Mouse (Mus musculus): ENCODE data around the gene Fat3. TPM values are rescaled to one million over a fixed set of nuclear protein-coding genes. Genes with fewer than 3 reads are reported as not detected.

Gene Fat3
- polyA plus RNA-seq, 1 experiment from 2014 or later: 0.44 TPM

DNA sequence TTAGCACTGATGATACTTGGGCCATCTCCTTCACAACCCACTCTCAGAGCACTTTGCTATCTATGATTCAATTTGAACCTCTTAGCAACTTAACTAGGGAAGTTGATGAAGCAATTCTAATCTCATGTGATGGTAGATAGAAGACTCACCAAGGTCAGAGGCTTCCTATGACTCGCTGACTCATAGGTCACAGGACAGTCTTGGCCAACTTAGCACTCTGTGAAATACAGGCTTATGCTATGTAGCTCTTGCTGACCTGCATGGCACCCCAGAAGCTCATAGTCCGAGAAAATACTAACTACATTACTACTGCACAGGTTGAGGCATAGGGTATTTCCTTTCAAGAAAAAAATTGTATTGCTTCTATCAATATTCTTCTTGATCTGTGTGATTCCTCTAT lies 454.4 kb downstream of the Fat3 start:
- ATAC-seq: peak; percentile 85
- H3K27me3 ChIP-seq (replicated peaks; ENCODE audit: control insufficient read depth, insufficient read depth, low read length): no peaks in the 10 kb centered on the region
- no peaks in the 10 kb centered on the region for H3K4me1 ChIP-seq (ENCODE audit: control insufficient read depth, insufficient read depth, low read length)
- no peaks in the 10 kb centered on the region for H3K36me3 ChIP-seq (ENCODE audit: control insufficient read depth, insufficient read depth, low read length)
- H3K4me3 ChIP-seq (ENCODE audit: low read length): no peak overlapping the region
- no peak overlapping the region for H3K27ac ChIP-seq (ENCODE audit: low read length)
- H3K9ac ChIP-seq (ENCODE audit: low read depth, low read length): no peak overlapping the region
- no peak overlapping the region for H3K4me2 ChIP-seq (ENCODE audit: low read depth, low read length)
- no peaks in the 10 kb centered on the region for H3K9me3 ChIP-seq (ENCODE audit: control insufficient read depth, low read length)
- WGBS: 81% methylated on average over 2 of the region's 2 CpGs

DNA sequence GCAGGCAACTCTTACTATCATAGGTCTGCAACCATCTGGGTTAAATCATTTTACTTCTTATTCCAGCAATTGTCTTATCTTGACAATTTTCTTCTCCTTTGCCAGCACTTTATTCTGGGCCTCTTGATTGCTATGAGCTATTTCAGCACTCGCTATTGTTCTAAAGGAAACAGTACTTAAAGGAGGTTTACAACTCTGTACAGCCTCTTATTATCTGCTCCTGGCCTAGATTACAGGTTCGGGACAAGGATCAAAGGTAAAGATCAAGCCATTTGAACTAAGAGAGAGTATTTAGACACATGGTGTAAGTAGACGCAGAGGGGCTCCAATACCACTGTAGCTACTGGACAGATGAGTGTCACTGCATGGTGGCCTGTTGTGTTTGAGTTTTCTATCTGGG lies 463.7 kb downstream of the Fat3 start:
- Histone ChIP-seq H3K9me3 (ENCODE audit: control insufficient read depth, low read length) (no peaks in the 10 kb centered on the region), H3K4me3 (ENCODE audit: low read length) (no peak overlapping the region), H3K27ac (ENCODE audit: low read length) (no peak overlapping the region), H3K27me3 (replicated peaks; ENCODE audit: control insufficient read depth, insufficient read depth, low read length) (no peaks in the 10 kb centered on the region), H3K36me3 (ENCODE audit: control insufficient read depth, insufficient read depth, low read length) (no peaks in the 10 kb centered on the region), H3K4me1 (ENCODE audit: control insufficient read depth, insufficient read depth, low read length) (no peaks in the 10 kb centered on the region), H3K4me2 (ENCODE audit: low read depth, low read length) (no peak overlapping the region), H3K9ac (ENCODE audit: low read depth, low read length) (no peak overlapping the region)
- WGBS: 52% methylated on average over 3 of the region's 3 CpGs
- ATAC-seq: peak; percentile 91

DNA sequence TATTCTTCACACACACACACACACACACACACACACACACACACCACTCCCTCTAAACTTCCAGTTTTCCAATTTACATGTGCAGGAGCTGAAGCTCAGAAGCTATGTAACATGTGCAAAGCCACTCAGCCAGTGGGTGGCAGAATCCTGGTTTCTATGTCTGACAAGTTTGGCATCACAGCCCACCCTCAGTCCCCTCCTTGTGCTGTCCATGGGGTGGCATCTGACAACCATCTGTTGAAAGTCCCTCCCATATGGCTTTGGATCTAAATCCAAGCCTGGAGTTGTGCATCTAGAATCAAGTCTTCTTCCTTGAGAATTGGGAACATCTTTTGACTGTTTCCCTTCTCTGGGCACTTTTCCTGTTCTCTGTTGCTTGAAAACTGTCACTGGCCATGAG lies 464.7 kb downstream of the Fat3 start:
- Histone ChIP-seq H3K27ac (ENCODE audit: low read length) (no peak overlapping the region), H3K9ac (ENCODE audit: low read depth, low read length) (no peak overlapping the region)
- ATAC-seq: no peak

DNA sequence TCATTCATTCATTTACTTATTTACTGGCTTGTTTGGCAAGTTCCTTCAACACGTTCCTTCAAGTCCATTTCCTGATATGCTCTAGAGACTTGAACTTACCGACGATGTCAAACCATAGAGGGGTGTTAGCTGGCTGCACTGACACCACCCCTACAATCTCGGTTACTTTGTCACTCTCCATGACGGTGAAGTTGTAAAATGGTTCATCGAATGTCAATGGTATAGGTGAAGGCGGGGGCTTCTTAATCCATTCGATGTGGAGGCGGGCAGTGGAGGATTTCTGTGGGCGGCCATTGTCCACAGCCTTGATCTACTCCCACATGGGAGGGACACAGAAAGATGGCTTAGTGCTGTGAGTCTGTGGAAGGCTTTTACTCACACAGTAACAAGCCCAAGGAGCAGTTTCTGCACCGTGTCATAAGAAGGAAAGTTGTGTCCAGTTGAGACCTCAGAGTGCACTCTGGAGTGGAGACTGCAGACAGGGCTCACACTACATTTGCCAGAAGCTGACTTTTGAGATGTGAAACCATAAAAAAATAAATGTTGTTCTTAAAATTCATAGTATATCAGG lies 471.3 kb downstream of the Fat3 start:
- 89% methylated on average over 11 of the region's 11 CpGs for WGBS
- Histone ChIP-seq H3K36me3 (ENCODE audit: control insufficient read depth, insufficient read depth, low read length) (no peaks in the 10 kb centered on the region), H3K9me3 (ENCODE audit: control insufficient read depth, low read length) (no peaks in the 10 kb centered on the region), H3K27ac (ENCODE audit: low read length) (no peak overlapping the region), H3K4me1 (ENCODE audit: control insufficient read depth, insufficient read depth, low read length) (no peaks in the 10 kb centered on the region), H3K27me3 (replicated peaks; ENCODE audit: control insufficient read depth, insufficient read depth, low read length) (no peaks in the 10 kb centered on the region), H3K4me3 (ENCODE audit: low read length) (no peak overlapping the region), H3K9ac (ENCODE audit: low read depth, low read length) (no peak overlapping the region), H3K4me2 (ENCODE audit: low read depth, low read length) (no peak overlapping the region)
- no peak for ATAC-seq

More for the DNA sequence above, 464.7 kb downstream of the Fat3 start:
- no peaks in the 10 kb centered on the region for H3K4me1 ChIP-seq (ENCODE audit: control insufficient read depth, insufficient read depth, low read length)
- H3K27me3 ChIP-seq (replicated peaks; ENCODE audit: control insufficient read depth, insufficient read depth, low read length): no peaks in the 10 kb centered on the region
- no peaks in the 10 kb centered on the region for H3K36me3 ChIP-seq (ENCODE audit: control insufficient read depth, insufficient read depth, low read length)
- no peaks in the 10 kb centered on the region for H3K9me3 ChIP-seq (ENCODE audit: control insufficient read depth, low read length)
- H3K4me2 ChIP-seq (ENCODE audit: low read depth, low read length): no peak overlapping the region
- no peak overlapping the region for H3K4me3 ChIP-seq (ENCODE audit: low read length)

DNA sequence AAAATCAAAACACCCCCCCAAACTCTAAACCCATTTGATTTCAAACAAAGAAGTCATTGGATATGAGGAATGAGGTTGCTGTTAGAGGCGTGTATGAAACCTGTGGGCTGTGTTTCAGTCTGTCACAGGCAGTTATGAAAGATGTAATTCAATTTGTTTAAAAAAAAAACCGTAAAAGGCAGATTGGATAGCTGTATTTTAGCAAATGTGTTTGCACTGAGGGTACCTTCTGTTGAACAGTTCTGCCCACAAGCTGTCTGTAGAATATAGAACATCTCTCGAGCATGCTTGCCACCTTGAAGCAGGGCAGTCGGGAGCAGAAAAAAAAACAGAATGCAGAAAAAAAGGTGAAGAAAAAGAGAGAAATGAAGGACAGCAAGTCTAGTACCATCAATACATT lies 472.0 kb downstream of the Fat3 start:
- H3K36me3 ChIP-seq (ENCODE audit: control insufficient read depth, insufficient read depth, low read length): no peaks in the 10 kb centered on the region
- H3K27me3 ChIP-seq (replicated peaks; ENCODE audit: control insufficient read depth, insufficient read depth, low read length): no peaks in the 10 kb centered on the region
- H3K4me3 ChIP-seq (ENCODE audit: low read length): no peak overlapping the region
- no peaks in the 10 kb centered on the region for H3K9me3 ChIP-seq (ENCODE audit: control insufficient read depth, low read length)
- ATAC-seq: no peak
- no peak overlapping the region for H3K27ac ChIP-seq (ENCODE audit: low read length)
- no peak overlapping the region for H3K9ac ChIP-seq (ENCODE audit: low read depth, low read length)
- 75% methylated on average over 4 of the region's 4 CpGs for WGBS
- H3K4me1 ChIP-seq (ENCODE audit: control insufficient read depth, insufficient read depth, low read length): no peaks in the 10 kb centered on the region
- no peak overlapping the region for H3K4me2 ChIP-seq (ENCODE audit: low read depth, low read length)

DNA sequence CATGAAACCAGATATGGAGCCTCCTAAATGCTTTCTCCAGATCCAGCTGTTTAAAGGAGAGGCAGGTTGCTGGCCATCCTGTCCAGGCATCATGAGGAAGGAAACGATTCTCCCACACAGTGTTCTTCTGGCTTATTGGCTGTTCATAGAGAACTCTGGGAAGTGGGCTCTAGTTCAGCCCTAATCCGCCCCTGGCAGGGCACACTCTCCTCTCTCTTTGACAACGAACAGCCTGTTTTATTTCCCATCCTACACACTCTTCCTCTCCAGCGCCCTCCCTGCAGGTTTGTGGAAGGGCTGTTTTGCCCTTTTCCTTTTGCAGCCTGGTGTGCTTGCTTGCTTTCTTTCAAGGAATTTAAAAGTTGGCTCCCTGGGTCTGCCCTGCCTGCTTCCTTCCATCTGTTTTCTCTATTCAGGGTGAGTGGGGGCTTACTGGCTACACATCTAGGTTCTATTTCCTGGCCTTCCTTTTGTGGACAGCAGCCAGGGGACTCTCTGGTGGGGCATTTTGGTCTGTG lies 472.6 kb downstream of the Fat3 start:
- no peaks in the 10 kb centered on the region for H3K27me3 ChIP-seq (replicated peaks; ENCODE audit: control insufficient read depth, insufficient read depth, low read length)
- no peaks in the 10 kb centered on the region for H3K36me3 ChIP-seq (ENCODE audit: control insufficient read depth, insufficient read depth, low read length)
- H3K4me1 ChIP-seq (ENCODE audit: control insufficient read depth, insufficient read depth, low read length): no peaks in the 10 kb centered on the region
- H3K9ac ChIP-seq (ENCODE audit: low read depth, low read length): no peak overlapping the region
- H3K4me2 ChIP-seq (ENCODE audit: low read depth, low read length): no peak overlapping the region
- no peak for ATAC-seq
- H3K27ac ChIP-seq (ENCODE audit: low read length): no peak overlapping the region
- no peak overlapping the region for H3K4me3 ChIP-seq (ENCODE audit: low read length)
- H3K9me3 ChIP-seq (ENCODE audit: control insufficient read depth, low read length): no peaks in the 10 kb centered on the region
- WGBS: 56% methylated on average over 4 of the region's 4 CpGs

DNA sequence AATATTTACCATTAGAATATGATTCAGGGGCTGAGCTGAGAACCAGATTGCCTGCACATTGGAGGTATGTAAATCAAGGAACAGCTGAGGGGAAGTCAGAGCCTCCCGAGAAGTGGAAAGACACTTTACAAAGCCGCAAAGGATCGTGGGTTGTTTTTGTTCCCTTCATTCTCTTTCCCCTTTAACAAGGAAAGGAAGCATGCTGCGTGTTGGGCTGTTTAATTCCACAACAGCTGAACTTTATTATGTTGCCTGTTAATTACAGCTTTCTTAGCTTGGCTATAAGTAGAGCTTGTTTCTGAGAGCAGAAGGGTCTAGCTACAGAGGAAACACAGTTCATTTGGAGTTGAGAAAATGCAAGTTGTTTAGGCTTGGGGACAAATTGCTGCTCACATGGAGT lies 475.0 kb downstream of the Fat3 start:
- Histone ChIP-seq H3K9me3 (ENCODE audit: control insufficient read depth, low read length) (no peaks in the 10 kb centered on the region), H3K4me3 (ENCODE audit: low read length) (no peak overlapping the region), H3K4me1 (ENCODE audit: control insufficient read depth, insufficient read depth, low read length) (no peaks in the 10 kb centered on the region), H3K36me3 (ENCODE audit: control insufficient read depth, insufficient read depth, low read length) (no peaks in the 10 kb centered on the region), H3K4me2 (ENCODE audit: low read depth, low read length) (no peak overlapping the region), H3K9ac (ENCODE audit: low read depth, low read length) (no peak overlapping the region), H3K27me3 (replicated peaks; ENCODE audit: control insufficient read depth, insufficient read depth, low read length) (no peaks in the 10 kb centered on the region), H3K27ac (ENCODE audit: low read length) (no peak overlapping the region)
- WGBS: 49% methylated on average over 4 of the region's 4 CpGs
- no peak for ATAC-seq

DNA sequence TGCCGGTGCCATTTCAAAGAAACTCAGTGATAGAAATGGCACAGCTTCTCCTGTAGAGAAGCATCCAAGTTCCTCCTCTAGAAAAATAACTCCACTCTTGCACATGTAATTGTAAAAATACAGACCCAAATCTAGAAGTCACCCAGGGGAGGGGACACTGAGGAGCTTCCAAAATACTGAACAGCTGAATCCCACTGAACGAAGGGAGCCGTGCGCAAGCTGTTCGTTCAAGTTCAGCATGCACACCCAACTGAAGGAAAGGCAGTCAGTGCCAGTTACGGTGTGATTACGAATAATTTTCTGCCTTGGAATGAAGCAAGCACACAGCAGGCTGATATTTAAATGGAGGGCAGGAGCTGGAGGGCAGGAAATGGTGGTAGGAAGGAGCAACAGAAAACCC lies 476.4 kb downstream of the Fat3 start:
- Histone ChIP-seq H3K9me3 (ENCODE audit: control insufficient read depth, low read length) (no peaks in the 10 kb centered on the region), H3K27ac (ENCODE audit: low read length) (no peak overlapping the region), H3K27me3 (replicated peaks; ENCODE audit: control insufficient read depth, insufficient read depth, low read length) (no peaks in the 10 kb centered on the region), H3K36me3 (ENCODE audit: control insufficient read depth, insufficient read depth, low read length) (no peaks in the 10 kb centered on the region), H3K9ac (ENCODE audit: low read depth, low read length) (no peak overlapping the region), H3K4me3 (ENCODE audit: low read length) (no peak overlapping the region), H3K4me1 (ENCODE audit: control insufficient read depth, insufficient read depth, low read length) (no peaks in the 10 kb centered on the region), H3K4me2 (ENCODE audit: low read depth, low read length) (no peak overlapping the region)
- no peak for ATAC-seq
- 93% methylated on average over 7 of the region's 7 CpGs for whole genome bisulfite sequencing

DNA sequence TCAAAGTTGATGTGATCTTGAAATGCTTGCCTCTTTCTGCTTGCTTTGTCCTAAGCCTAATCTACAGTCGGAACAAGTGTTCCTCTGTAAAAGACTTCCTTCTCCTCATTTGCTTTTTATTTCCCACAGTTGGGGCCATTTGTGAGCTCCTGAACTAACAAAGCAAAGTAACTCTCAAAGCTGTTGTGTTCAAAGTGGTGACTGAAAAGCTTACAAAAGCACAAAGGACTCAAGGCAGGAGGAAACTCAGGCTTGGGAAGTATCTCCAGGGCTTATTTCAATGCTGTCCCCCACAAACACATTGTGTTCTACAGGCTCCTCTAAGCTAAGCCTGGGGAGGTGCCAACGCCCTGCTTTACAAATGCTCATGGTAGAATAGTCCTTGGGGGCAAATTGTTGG lies 487.0 kb downstream of the Fat3 start:
- no peak overlapping the region for H3K27ac ChIP-seq (ENCODE audit: low read length)
- no peak overlapping the region for H3K4me3 ChIP-seq (ENCODE audit: low read length)
- 62% methylated on average over 2 of the region's 2 CpGs for WGBS
- no peaks in the 10 kb centered on the region for H3K9me3 ChIP-seq (ENCODE audit: control insufficient read depth, low read length)
- H3K27me3 ChIP-seq (replicated peaks; ENCODE audit: control insufficient read depth, insufficient read depth, low read length): no peaks in the 10 kb centered on the region
- H3K4me2 ChIP-seq (ENCODE audit: low read depth, low read length): no peak overlapping the region
- H3K4me1 ChIP-seq (ENCODE audit: control insufficient read depth, insufficient read depth, low read length): no peaks in the 10 kb centered on the region
- ATAC-seq: no peak
- no peaks in the 10 kb centered on the region for H3K36me3 ChIP-seq (ENCODE audit: control insufficient read depth, insufficient read depth, low read length)
- H3K9ac ChIP-seq (ENCODE audit: low read depth, low read length): no peak overlapping the region

DNA sequence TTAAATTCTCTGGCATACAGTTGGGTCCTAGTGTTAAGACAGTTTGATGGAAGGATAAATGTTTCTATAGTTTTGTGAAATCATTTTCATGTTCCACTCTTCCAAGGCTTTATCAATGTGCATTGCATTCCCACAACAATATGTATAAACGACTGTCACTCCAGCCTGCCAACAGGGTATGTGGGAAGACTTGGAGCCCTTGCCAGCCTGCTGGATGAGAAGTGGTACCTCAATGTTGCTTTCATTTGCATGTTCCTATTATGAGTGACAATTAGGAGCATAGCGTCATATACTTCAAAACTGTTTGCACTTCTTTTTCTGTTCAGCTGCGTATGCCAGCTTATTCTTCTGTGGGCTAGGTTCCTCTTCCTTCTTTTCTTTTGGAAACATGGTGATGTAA lies 489.7 kb downstream of the Fat3 start:
- Histone ChIP-seq H3K4me1 (ENCODE audit: control insufficient read depth, insufficient read depth, low read length) (no peaks in the 10 kb centered on the region), H3K27ac (ENCODE audit: low read length) (no peak overlapping the region), H3K4me3 (ENCODE audit: low read length) (no peak overlapping the region), H3K4me2 (ENCODE audit: low read depth, low read length) (no peak overlapping the region), H3K36me3 (ENCODE audit: control insufficient read depth, insufficient read depth, low read length) (no peaks in the 10 kb centered on the region), H3K9me3 (ENCODE audit: control insufficient read depth, low read length) (no peaks in the 10 kb centered on the region), H3K9ac (ENCODE audit: low read depth, low read length) (no peak overlapping the region), H3K27me3 (replicated peaks; ENCODE audit: control insufficient read depth, insufficient read depth, low read length) (no peaks in the 10 kb centered on the region)
- ATAC-seq: no peak
- 91% methylated on average over 3 of the region's 3 CpGs for WGBS
